Mouse (Mus musculus): ENCODE results near the gene Nkx2-1.

Nkx2-1 gene

DNA sequence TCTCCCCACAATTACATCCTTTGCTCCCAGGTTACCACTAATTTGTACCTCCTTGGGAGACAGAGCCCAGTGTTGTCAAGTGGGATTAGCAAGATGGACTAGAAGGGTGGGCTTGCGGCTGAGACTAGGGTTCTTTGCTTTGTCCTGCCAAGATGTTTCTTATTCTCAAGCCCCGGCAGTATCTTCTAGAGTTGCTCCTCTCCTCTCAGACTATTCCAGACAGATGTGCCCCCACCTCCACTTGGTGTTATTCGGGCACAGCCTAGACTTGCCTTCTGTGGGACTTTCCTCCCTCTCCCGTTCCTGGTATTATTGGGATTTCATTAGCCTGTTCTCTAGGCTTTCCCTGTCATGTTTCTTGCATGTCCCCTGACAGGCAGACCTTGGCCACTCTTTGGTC is 14.5 kb downstream of the Nkx2-1 start:
- DNase-seq (ENCODE audit: low spot score) = no peak

DNA sequence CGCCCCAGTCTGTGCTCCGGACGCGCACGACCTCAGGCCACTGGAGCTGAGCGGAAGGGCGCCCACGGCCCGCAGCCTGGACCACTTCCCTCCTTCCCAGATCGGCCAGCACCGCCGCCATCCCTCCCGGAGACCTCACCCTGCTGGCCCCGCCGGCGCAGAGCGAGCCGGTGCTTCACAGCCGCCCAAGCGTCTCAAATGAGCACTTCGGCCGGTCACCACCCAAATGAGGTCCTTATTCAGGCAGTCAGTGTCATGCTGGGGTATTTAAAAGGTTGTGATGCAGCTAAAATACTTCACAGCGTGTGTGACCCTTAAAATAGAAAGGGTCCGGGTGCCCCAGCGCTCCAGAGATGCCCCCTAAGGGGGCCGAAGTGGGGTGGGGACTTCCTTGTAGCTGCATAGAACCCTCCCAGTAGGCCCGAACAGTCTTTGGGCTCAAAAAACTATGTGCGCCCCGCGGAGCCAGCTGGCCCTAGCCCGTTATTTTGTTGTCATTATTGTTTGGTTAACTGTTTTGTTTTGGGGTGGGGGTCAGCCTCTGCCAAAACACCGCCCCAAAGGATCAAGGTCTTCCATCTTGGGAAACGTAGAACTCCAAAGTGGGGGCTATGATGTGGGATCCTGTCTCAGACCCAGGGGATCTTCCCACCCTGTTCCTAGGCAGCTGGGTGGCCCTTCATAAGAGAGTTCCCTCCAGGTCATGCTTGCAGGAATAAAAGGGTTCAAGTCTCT is 15.4 kb downstream of the Nkx2-1 start:
- no peak for DNase-seq (ENCODE audit: low spot score)

DNA sequence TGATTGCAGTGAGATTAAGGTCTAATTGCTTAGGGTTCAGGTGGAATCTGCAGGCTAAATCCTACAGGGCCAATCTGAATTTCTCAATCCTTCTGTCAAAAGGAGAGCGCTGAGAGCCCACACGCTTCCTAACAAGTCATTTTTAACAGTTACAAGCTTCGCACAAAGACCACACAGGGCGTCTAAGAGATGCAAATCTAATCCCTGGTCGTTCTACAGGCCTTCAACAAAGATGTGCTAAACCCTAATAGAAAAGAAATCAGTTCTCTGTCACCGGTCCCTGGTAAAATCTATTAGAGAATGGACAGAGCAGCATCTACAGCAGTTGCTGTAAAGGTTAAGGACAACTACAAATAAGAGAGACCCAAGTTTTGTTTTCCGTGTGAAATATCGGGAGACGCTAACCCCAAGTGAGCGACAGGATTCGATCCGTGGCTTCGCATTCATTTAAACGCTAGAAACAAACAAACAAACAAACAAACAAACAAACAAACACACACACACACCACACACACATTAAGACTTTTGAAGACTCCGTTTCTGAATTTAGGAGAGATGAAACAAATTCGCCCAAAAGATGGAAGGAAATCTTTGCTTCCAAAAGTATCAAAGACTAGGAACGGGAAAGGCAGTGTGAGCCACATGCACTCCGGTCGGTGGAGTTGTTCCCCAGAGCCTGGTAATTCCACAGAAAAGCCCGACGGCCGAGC is 16.2 kb downstream of the Nkx2-1 start:
- no peak for DNase-seq (ENCODE audit: low spot score)

DNA sequence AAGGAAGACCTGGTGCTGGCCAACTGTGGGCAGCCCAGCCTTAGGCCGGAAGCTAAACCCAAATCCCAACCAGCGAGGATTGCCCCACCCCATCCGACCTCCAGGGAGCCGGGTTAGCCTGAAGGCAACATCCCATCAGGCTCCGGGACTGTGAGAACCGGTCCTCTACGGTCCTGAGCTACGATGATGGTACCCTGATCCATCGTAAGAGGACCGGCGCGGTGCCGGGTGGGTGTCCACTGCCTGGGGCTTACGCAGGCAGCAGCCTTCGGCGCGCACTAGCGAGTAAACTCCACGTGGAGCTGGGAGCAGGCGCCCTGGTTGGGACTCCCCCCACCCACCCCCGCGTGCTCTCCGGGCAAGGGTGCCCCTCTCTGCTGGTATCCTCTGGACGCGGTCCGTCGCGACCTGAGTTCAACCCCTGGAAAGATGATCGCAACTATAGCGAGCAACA is 16.9 kb downstream of the Nkx2-1 start:
- DNase-seq (ENCODE audit: low spot score) = no peak

DNA sequence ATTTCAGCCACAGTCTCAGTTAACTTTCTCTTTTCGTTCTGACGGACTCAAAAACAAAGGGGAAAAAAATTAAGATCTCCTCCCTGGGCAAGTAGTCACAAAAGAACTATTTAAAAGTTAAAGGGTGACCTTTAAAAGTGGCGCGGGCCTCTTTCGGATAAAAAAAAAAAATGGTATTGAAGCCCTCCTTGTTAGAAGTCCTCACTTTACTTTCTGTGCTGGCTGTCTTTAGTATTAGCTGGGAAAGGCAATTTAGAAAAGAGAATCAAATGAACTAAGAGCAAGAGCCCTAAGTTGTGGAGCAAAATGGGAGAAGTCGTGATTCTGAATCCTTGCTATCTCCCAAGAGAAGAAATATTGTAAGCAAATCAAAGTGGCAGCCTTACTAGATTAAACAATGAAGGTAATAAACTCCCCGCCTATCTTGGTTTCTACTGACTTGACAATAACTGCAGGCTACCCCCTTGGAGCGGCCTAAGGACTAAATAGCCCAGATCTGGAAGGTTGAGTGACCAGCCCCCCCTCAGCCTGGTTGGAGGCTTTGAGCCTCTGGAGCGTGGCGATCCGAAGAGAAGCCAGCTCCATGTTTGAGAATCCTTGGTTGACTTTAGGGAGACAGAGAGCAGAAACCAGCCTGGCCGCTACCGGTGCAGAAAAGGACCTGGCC is 17.5 kb downstream of the Nkx2-1 start:
- no peak for DNase-seq (ENCODE audit: low spot score)

DNA sequence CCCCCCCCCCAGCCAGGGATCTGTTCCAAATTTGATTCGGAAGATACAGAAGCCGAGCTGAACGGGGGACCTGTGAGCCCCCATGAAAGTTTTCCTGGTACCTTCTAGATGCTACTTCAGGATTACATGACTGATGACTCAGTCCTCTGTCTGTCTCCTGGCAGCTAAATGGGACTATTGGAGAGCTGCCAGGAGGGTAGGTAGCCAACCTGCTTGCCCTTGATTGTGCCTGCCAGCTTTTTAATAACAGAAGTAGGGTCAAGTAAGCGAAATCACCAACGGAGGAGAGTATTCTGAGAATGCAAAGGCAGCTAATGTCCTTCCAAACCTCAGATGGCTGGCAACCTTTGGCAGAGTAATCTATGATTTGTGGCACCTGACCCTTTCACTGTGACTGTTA is 18.5 kb downstream of the Nkx2-1 start:
- no peak for DNase-seq (ENCODE audit: low spot score)

DNA sequence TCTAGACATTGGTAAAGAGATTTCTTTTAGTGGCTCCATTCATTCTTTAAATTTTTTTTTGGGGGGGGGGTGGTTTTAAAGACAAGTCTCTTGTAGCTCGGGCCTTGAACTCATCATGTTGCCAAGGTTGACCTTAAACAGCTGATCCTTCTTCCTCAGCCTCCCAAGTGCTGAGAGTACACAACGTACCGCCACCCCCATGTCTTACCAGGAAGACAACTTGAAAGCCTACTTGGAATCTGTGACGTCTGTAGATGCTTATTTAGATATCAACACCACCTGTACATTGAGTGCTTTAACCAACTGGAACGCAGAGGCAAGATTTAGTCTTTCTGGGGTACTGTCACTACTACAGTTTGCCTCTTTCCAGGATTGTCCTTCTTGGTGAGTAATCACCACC is 21.9 kb downstream of the Nkx2-1 start:
- DNase-seq (ENCODE audit: low spot score) = no peak

DNA sequence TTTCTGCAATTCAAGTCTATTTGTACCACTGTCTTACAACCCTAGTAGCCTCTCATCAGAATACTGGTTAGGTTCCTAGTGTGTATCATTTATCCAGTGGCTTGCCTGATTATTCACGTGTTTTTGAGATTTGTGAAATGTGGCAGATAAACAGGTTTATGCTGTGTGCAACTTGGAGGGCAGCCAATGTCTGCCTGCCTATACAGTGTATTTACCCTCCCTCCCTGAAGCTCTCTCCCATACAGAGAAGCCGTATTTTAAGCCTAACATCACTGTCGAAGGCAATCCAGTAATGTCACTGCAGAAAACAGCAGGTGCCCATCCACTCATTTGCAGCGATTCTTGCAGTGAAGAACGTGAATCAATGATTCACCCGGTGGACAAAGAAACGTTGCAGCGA is 28.3 kb downstream of the Nkx2-1 start:
- DNase-seq (ENCODE audit: low spot score) = no peak

DNA sequence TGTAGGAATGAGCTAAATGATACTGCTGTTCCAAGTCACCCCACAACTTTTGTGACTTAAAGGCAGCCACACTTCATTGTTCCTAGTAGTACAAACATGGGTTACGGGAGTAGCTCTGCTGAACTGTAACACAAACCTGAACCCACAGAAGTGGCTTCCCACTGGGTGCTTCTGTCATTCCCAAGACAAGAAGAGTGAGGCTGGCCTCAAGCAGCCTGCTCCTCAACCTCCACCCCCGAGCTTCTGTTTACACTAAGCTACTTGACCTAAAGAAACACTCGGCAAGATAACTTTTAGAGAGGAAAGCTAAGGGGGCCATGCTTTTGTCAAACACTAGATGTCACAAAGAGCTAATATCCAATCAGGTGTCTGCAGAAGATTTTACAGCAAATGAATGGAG is 49.7 kb downstream of the Nkx2-1 start:
- DNase-seq (ENCODE audit: low spot score) = no peak

DNA sequence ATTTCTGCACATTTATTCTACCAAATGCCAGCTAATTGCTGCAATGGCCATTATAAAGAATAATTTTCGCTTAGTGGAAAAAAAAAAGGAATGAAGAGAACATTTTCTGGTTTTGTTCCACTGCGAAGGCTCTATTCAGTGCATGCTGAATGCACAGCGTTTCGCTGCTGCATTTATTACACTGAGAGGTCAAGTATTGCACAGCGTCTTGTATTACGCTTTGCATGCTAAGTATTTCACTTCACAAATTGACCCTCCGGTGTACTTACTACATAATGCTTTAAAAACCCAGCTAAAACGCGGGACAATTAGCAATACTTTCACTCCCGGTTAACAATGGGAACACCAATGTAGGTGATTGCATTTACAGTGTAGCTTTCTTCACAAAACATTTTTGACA is 54.1 kb downstream of the Nkx2-1 start:
- no peak for DNase-seq (ENCODE audit: low spot score)
